Mouse (Mus musculus): ENCODE data around the gene Tnik. TPM values are rescaled to one million over a fixed set of nuclear protein-coding genes. Genes with fewer than 3 reads are reported as not detected.

Tnik gene
- polyA plus RNA-seq, 1 experiment from 2014 or later = 1.6 TPM

DNA sequence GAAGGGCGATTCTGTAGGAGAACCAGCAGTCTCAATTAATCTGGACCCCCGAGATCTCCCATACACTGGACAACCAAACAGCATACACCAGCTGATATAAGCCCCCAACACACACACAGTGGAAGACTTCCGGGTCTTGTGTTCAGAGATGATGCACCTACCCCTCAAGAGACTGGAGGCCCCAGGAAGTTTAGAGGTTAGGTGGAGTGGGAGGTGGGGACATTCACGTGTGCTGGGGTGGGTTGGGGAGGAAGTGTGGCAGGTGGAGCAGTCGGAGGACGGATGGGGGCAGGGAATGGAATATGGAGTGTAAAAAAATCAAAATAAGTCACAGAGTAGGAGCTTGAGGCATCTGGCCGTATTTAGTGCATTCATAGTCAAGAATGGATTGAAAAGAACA, 7.3 kb upstream of the Tnik start:
- WGBS (ENCODE audit: insufficient replicate concordance) = 50% methylated on average over 7 of the region's 7 CpGs
- Histone ChIP-seq H3K4me2 (ENCODE audit: low read depth, low read length) (no peak overlapping the region), H3K4me3 (ENCODE audit: low read depth, low read length) (no peak overlapping the region), H3K4me1 (ENCODE audit: control insufficient read depth, low read depth, low read length) (no peaks in the 10 kb centered on the region), H3K9me3 (replicated peaks; ENCODE audit: control insufficient read depth, low read length) (no peaks in the 10 kb centered on the region), H3K27ac (ENCODE audit: low read length) (no peak overlapping the region), H3K36me3 (ENCODE audit: control insufficient read depth, insufficient read depth) (no peaks in the 10 kb centered on the region), H3K9ac (ENCODE audit: low read depth, low read length) (no peak overlapping the region), H3K27me3 (ENCODE audit: control insufficient read depth, insufficient read depth, low read depth, low read length) (no peaks in the 10 kb centered on the region)
- no peak for ATAC-seq (ENCODE audit: low read depth)

DNA sequence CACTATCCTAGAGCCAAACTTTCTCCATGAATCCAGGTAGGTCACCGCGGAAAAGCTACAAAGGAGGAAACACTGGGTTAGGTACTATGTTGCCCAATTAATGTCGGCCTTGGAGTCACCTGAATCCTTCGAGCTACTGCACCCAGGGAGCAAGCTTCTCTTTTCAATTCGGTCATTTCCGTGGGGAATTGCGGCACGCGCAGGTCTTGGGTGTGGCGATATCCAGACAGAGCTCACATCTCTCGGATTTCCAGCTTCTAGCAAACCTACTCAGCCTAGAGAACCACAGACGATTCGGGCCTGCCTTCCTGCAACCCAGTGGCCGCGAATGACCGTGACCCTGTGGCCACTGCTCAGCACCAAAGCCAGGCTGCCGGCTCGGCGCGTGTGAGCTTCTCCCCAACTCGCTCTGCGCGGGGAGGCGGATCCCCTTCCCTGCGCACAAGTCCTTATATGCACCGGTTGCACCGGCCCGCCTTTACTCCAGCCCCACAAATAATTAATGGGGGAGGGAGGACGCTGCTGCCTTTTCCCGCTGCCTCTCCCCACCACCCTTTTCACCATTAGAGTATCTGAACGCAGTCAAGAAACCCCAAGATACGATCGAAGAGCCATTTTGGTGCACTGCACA, 528 bp upstream of the Tnik start:
- H3K36me3 ChIP-seq (ENCODE audit: control insufficient read depth, insufficient read depth) = no peaks in the 10 kb centered on the region
- H3K9ac ChIP-seq (ENCODE audit: low read depth, low read length) = peak overlapping the region; percentile 20; the same call in 1 of the 2 replicates
- no peak overlapping the region for H3K27ac ChIP-seq (ENCODE audit: low read length)
- peak; percentile 51; the same call in 1 of the 2 replicates for ATAC-seq (ENCODE audit: low read depth)
- peak overlapping the region; percentile 70 for H3K4me3 ChIP-seq (ENCODE audit: low read depth, low read length)
- WGBS (ENCODE audit: insufficient replicate concordance) = under 1% methylated on average over 33 of the region's 33 CpGs
- no peaks in the 10 kb centered on the region; the same call in 1 of the 2 replicates for H3K4me1 ChIP-seq (ENCODE audit: control insufficient read depth, low read depth, low read length)
- H3K9me3 ChIP-seq (replicated peaks; ENCODE audit: control insufficient read depth, low read length) = no peaks in the 10 kb centered on the region
- peak overlapping the region; percentile 93 for H3K4me2 ChIP-seq (ENCODE audit: low read depth, low read length)
- H3K27me3 ChIP-seq (ENCODE audit: control insufficient read depth, insufficient read depth, low read depth, low read length) = peaks cover 18% of the 10 kb centered on the region

DNA sequence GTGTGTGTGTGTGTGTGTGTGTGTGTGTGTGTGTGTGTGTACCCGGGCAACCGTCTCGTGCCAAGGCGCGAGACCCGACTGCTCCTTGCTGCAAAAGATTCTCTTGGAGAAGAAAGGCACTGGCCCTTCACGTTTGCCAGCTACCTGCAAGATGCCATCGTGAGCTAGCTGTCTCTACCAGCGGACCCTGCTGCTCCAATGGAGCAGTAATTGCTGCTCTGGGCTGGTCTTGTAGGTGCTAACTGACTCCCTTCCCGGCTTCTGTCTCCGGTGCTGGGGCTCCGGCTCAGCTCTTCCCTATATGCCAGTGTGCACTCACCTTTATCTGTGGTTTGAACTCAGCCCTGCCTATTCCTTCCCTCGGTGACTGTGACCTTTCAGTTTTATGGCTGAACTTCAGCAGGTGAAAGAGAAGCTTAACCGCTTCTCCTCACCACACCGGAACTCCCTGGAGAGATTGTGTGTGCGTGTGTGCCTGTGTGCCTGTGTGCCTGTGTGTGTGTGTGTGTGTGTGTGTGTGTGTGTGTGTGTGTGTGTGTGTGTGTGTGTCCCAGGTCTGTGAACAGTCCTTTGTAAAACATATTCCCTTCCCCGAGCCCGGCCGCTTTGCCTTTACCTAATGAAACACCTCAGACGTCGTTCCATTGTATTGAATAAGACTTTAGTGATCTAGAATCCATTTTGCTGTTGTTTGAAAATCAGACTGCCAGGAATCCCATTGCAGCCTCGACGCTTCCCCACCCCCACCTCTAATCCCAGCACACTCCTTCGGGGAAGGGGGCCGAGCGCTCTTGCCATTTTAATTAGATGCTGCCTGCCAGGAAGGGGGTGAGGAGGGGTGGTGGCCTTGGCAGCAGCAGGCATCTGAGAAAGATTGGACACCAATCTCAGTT, 1.2 kb downstream of the Tnik start:
- Histone ChIP-seq H3K4me2 (ENCODE audit: low read depth, low read length) (peak overlapping the region; percentile 93), H3K4me1 (ENCODE audit: control insufficient read depth, low read depth, low read length) (no peaks in the 10 kb centered on the region; the same call in 1 of the 2 replicates), H3K27ac (ENCODE audit: low read length) (no peak overlapping the region), H3K36me3 (ENCODE audit: control insufficient read depth, insufficient read depth) (no peaks in the 10 kb centered on the region), H3K4me3 (ENCODE audit: low read depth, low read length) (peak overlapping the region; percentile 70), H3K9me3 (replicated peaks; ENCODE audit: control insufficient read depth, low read length) (no peaks in the 10 kb centered on the region), H3K9ac (ENCODE audit: low read depth, low read length) (peak overlapping the region; percentile 59), H3K27me3 (ENCODE audit: control insufficient read depth, insufficient read depth, low read depth, low read length) (peaks cover 18% of the 10 kb centered on the region)
- WGBS (ENCODE audit: insufficient replicate concordance) = 3% methylated on average over 26 of the region's 26 CpGs
- ATAC-seq (ENCODE audit: low read depth) = no peak

DNA sequence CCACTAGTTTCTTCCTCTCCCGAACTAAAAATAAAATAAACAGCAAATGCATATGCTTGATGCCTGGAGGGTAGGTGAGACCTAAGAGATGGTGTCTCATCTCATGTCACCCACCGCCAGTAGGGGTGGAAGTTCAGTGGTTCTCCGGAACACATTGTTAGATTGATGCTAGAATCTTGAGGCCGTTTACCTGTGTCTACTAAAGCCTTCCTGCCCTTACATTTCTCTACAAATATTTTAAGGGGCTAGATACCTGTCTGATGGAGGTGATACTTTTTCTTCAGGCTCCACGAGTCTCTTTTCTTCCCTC, 1.8 kb downstream of the Tnik start:
- Histone ChIP-seq H3K4me1 (ENCODE audit: control insufficient read depth, low read depth, low read length) (no peaks in the 10 kb centered on the region; the same call in 1 of the 2 replicates), H3K27ac (ENCODE audit: low read length) (no peak overlapping the region), H3K27me3 (ENCODE audit: control insufficient read depth, insufficient read depth, low read depth, low read length) (peaks cover 18% of the 10 kb centered on the region), H3K36me3 (ENCODE audit: control insufficient read depth, insufficient read depth) (no peaks in the 10 kb centered on the region), H3K9me3 (replicated peaks; ENCODE audit: control insufficient read depth, low read length) (no peaks in the 10 kb centered on the region), H3K9ac (ENCODE audit: low read depth, low read length) (no peak overlapping the region), H3K4me2 (ENCODE audit: low read depth, low read length) (peak overlapping the region; percentile 93; the same call in 1 of the 2 replicates), H3K4me3 (ENCODE audit: low read depth, low read length) (peak overlapping the region; percentile 70; the same call in 1 of the 2 replicates)
- no peak for ATAC-seq (ENCODE audit: low read depth)
- 26% methylated on average over 5 of the region's 5 CpGs for WGBS (ENCODE audit: insufficient replicate concordance)

DNA sequence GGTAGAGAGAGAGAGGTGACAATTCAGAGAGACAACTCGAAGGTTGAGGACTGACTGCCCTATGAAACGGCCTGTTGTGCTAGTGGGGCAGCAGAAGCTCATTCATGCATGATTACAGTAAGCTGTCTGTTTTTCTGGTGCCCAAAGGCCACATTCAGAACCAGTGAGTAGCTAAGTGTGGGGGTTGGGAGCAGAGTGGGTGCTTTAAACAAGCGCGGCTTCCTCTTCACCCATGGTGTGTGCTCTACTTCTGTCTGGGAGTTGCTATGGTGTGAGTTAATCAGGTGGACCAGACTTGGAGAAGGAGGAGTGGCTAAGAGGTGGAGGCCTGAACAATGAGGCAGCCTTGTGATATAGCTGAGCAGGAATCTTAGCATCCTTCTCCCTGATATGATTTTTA, 2.2 kb downstream of the Tnik start:
- H3K4me2 ChIP-seq (ENCODE audit: low read depth, low read length) = no peak overlapping the region
- no peak overlapping the region for H3K9ac ChIP-seq (ENCODE audit: low read depth, low read length)
- H3K36me3 ChIP-seq (ENCODE audit: control insufficient read depth, insufficient read depth) = no peaks in the 10 kb centered on the region
- H3K27me3 ChIP-seq (ENCODE audit: control insufficient read depth, insufficient read depth, low read depth, low read length) = peaks cover 18% of the 10 kb centered on the region
- no peak overlapping the region for H3K4me3 ChIP-seq (ENCODE audit: low read depth, low read length)
- no peaks in the 10 kb centered on the region; the same call in 1 of the 2 replicates for H3K4me1 ChIP-seq (ENCODE audit: control insufficient read depth, low read depth, low read length)
- 30% methylated on average over 4 of the region's 4 CpGs for WGBS (ENCODE audit: insufficient replicate concordance)
- H3K9me3 ChIP-seq (replicated peaks; ENCODE audit: control insufficient read depth, low read length) = no peaks in the 10 kb centered on the region
- ATAC-seq (ENCODE audit: low read depth) = no peak
- H3K27ac ChIP-seq (ENCODE audit: low read length) = no peak overlapping the region

DNA sequence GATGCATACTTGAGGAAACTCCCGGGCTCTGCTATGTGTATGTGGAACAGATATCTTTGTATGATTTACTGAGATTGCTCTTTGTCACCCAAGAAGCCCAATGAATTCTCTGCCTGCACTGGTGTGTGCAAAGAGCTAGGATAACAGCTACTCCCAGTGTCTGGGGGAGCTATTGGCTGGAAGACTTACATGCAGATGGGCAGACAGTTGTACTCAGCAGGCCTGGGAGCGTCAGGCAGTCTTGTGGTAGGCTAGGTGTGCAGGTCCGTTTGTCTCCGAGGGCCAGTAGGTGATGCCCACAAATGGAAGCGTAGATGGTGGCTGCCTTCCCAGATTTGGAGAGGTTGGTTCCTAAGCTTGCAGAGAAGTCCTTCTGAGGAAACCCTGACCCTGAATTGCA, 2.6 kb downstream of the Tnik start:
- H3K4me2 ChIP-seq (ENCODE audit: low read depth, low read length) = no peak overlapping the region
- no peak overlapping the region for H3K9ac ChIP-seq (ENCODE audit: low read depth, low read length)
- no peaks in the 10 kb centered on the region; the same call in 1 of the 2 replicates for H3K4me1 ChIP-seq (ENCODE audit: control insufficient read depth, low read depth, low read length)
- WGBS (ENCODE audit: insufficient replicate concordance) = 62% methylated on average over 5 of the region's 5 CpGs
- H3K27me3 ChIP-seq (ENCODE audit: control insufficient read depth, insufficient read depth, low read depth, low read length) = peaks cover 18% of the 10 kb centered on the region
- no peaks in the 10 kb centered on the region for H3K36me3 ChIP-seq (ENCODE audit: control insufficient read depth, insufficient read depth)
- no peak for ATAC-seq (ENCODE audit: low read depth)
- no peaks in the 10 kb centered on the region for H3K9me3 ChIP-seq (replicated peaks; ENCODE audit: control insufficient read depth, low read length)
- H3K27ac ChIP-seq (ENCODE audit: low read length) = no peak overlapping the region
- H3K4me3 ChIP-seq (ENCODE audit: low read depth, low read length) = no peak overlapping the region

DNA sequence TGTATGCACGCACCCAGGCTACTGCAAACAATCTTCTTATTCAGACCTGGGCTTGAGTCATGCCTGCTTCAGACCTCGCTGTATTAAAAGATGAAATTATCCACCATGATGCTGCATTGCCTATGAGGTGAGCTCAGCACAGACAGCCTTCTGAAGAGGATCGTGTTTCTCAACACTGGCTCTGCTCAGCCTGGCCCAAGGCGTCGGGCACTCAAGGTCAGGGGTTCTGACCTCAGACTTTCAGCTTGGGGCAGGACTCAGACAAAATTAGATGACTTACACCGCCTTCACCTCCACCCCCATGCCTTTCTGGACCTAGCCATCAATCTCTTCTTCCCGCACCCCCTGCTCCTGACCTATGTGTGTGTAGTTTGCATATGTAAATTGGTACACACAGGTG, 4.2 kb downstream of the Tnik start:
- Histone ChIP-seq H3K9ac (ENCODE audit: low read depth, low read length) (no peak overlapping the region), H3K4me2 (ENCODE audit: low read depth, low read length) (no peak overlapping the region), H3K27me3 (ENCODE audit: control insufficient read depth, insufficient read depth, low read depth, low read length) (peaks cover 14% of the 10 kb centered on the region), H3K36me3 (ENCODE audit: control insufficient read depth, insufficient read depth) (no peaks in the 10 kb centered on the region), H3K9me3 (replicated peaks; ENCODE audit: control insufficient read depth, low read length) (no peaks in the 10 kb centered on the region), H3K27ac (ENCODE audit: low read length) (no peak overlapping the region), H3K4me1 (ENCODE audit: control insufficient read depth, low read depth, low read length) (no peaks in the 10 kb centered on the region; the same call in 1 of the 2 replicates), H3K4me3 (ENCODE audit: low read depth, low read length) (no peak overlapping the region)
- WGBS (ENCODE audit: insufficient replicate concordance) = 66% methylated on average over 7 of the region's 7 CpGs
- ATAC-seq (ENCODE audit: low read depth) = no peak

DNA sequence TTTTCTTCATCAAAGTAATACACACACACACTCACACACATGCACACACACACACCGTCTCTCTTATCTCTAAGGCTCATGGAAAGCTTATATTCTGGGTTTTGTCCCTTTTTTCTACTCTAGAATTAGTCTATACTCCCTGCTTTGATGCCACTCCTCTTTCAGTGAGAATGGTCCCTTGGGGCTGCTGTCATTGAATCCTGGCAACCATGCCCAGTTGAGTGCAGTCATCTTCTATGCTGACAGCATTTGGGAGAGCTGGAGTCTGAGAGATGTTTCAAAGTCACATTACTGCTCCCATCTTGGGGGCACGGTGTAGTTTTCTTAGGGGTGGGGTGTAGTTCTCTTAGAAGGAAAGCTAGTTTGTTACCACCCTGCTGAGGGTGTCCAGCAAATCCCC, 6.7 kb downstream of the Tnik start:
- Histone ChIP-seq H3K4me1 (ENCODE audit: control insufficient read depth, low read depth, low read length) (no peaks in the 10 kb centered on the region), H3K27ac (ENCODE audit: low read length) (no peak overlapping the region), H3K4me3 (ENCODE audit: low read depth, low read length) (no peak overlapping the region), H3K9ac (ENCODE audit: low read depth, low read length) (no peak overlapping the region), H3K27me3 (ENCODE audit: control insufficient read depth, insufficient read depth, low read depth, low read length) (no peaks in the 10 kb centered on the region), H3K4me2 (ENCODE audit: low read depth, low read length) (no peak overlapping the region), H3K36me3 (ENCODE audit: control insufficient read depth, insufficient read depth) (no peaks in the 10 kb centered on the region), H3K9me3 (replicated peaks; ENCODE audit: control insufficient read depth, low read length) (no peaks in the 10 kb centered on the region)
- WGBS (ENCODE audit: insufficient replicate concordance) = 46% methylated on average over 2 of the region's 2 CpGs
- no peak for ATAC-seq (ENCODE audit: low read depth)

DNA sequence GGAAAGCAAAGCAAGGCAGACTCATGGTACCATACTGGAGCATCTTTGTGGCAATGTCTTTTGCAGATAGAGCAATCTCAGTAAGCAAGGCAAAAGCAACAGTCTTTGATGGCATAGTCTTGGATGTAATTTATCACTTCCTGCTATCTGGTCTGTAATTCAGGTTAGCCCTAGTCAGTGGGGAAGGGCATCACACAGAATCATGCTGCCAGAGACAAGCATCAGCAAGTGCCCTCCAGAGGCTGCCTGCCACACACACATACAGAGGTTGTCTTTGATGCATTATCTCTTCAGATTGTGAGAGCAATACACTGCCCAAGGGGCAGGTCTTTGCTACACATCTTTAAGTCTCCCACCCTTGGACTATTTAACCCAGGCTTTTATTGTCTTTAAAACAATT, 8.9 kb downstream of the Tnik start:
- no peak for ATAC-seq (ENCODE audit: low read depth)
- H3K27ac ChIP-seq (ENCODE audit: low read length) = no peak overlapping the region
- H3K9me3 ChIP-seq (replicated peaks; ENCODE audit: control insufficient read depth, low read length) = no peaks in the 10 kb centered on the region
- no peaks in the 10 kb centered on the region for H3K36me3 ChIP-seq (ENCODE audit: control insufficient read depth, insufficient read depth)
- H3K27me3 ChIP-seq (ENCODE audit: control insufficient read depth, insufficient read depth, low read depth, low read length) = no peaks in the 10 kb centered on the region
- no peaks in the 10 kb centered on the region for H3K4me1 ChIP-seq (ENCODE audit: control insufficient read depth, low read depth, low read length)
- H3K9ac ChIP-seq (ENCODE audit: low read depth, low read length) = no peak overlapping the region
- no peak overlapping the region for H3K4me2 ChIP-seq (ENCODE audit: low read depth, low read length)
- no peak overlapping the region for H3K4me3 ChIP-seq (ENCODE audit: low read depth, low read length)

Measured in liver, embryonic 16.5 days (tissue).